Mouse (Mus musculus): ENCODE data around the gene Slc7a6.

GRCm38 (mm10) chr8:106130505-106130904 lies 38.2 kb upstream of the Slc7a6 start:
- TF ChIP-seq POLR2A (IDR thresholded peaks at IDR 0.05; ENCODE audit: borderline replicate concordance, low read depth, low read length): no peak
- TF ChIP-seq CTCF (IDR thresholded peaks at IDR 0.05; ENCODE audit: low read depth, low read length): no peak
